Mouse (Mus musculus): ENCODE results near the gene Tctn1.

- TF ChIP-seq POLR2A (IDR thresholded peaks at IDR 0.05; ENCODE audit: control insufficient read depth, extremely low read depth, insufficient read depth, low read length, poor library complexity) (no peak), CTCF (IDR thresholded peaks at IDR 0.05; ENCODE audit: borderline replicate concordance, control insufficient read depth, extremely low read depth, insufficient read depth, low read length, poor library complexity) (no peak)
These were observed 43.2 kb downstream of the Tctn1 start for GRCm38 (mm10) chr5:122221085-122221484.

Measured in thymus, adult 2 months (tissue).